Mouse (Mus musculus): ENCODE data around the gene Olfr933. TPM values are rescaled to one million over a fixed set of nuclear protein-coding genes. Genes with fewer than 3 reads are reported as not detected.
A peak's percentile ranks its signal among the peaks of the same experiment; 100 is the strongest.

Gene Olfr933
- not detected for polyA plus RNA-seq (2012; fragmentation: generic; extraction: Trizol)

DNA sequence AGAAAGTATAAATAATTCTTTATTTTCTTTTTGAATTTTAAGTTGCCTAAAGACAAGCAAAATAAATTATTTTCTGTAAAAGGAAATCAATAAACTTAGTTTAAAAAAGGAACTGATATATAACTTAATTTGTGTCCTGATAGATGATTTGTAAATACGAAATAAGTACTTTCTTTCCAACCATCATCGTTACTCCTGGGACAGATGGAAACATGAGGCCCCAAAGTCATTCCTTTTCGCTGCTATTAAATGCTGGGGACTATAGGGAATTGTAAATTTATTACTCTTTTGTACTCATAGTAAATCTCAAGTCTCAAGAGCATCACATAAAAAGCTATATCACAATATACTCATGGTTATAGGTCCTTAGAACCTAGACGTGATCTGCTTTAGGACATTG lies at the start of gene Olfr933:
TSS of gene Olfr933 (plus strand) at position 301 of the 400 bp plus-strand sequence.
- no peak within 1 kb of the TSS for H3K4me3 ChIP-seq
- no peaks in the 10 kb centered on the region for H3K27me3 ChIP-seq (ENCODE audit: control insufficient read depth, insufficient read depth, insufficient read length)
- no peak within 1 kb of the TSS for H3ac ChIP-seq (ENCODE audit: control insufficient read depth, insufficient read length)
- no peak within 1 kb of the TSS for H3K4me2 ChIP-seq (ENCODE audit: low read depth)
- H3K36me3 ChIP-seq (ENCODE audit: control insufficient read depth, insufficient read depth), result no peaks in the 10 kb centered on the region
- TF ChIP-seq MYOG (IDR thresholded peaks at IDR 0.05; ENCODE audit: control insufficient read depth in 1 of 3, insufficient read depth in 1 of 3, insufficient read length in 2 of 3, low read depth in 2 of 3), result no peak
- no peak for TF ChIP-seq TCF12 (IDR thresholded peaks at IDR 0.05; ENCODE audit: insufficient read depth, poor library complexity, severe bottlenecking)
- no peak for TF ChIP-seq CEBPB (IDR thresholded peaks at IDR 0.05; ENCODE audit: insufficient read depth, poor library complexity, severe bottlenecking)
- TF ChIP-seq POLR2A (IDR thresholded peaks at IDR 0.05; ENCODE audit: insufficient read length, low read depth), result no peak
- no peak for TF ChIP-seq REST (IDR thresholded peaks at IDR 0.05; ENCODE audit: insufficient read depth, insufficient read length)
- no peak for TF ChIP-seq MYOD1 (IDR thresholded peaks at IDR 0.05; ENCODE audit: control insufficient read depth in 1 of 3, insufficient read length in 2 of 3, low read depth in 2 of 3)
- no peak for TF ChIP-seq MAX (IDR thresholded peaks at IDR 0.05; ENCODE audit: low read depth)
- no peaks in the 10 kb centered on the region for H3K79me2 ChIP-seq (ENCODE audit: control insufficient read depth, insufficient read depth)

- no peaks in the 10 kb centered on the region for H3K36me3 ChIP-seq (ENCODE audit: control insufficient read depth, insufficient read depth)
- no peak within 1 kb of the TSS for H3K4me3 ChIP-seq
- H3K4me2 ChIP-seq (ENCODE audit: low read depth), result no peak within 1 kb of the TSS
- H3K79me2 ChIP-seq (ENCODE audit: control insufficient read depth, insufficient read depth), result no peaks in the 10 kb centered on the region
- TF ChIP-seq TCF3 (IDR thresholded peaks at IDR 0.05; ENCODE audit: insufficient read length, low read depth), result no peak
- no peak for TF ChIP-seq TCF12 (IDR thresholded peaks at IDR 0.05; ENCODE audit: insufficient read depth, poor library complexity, severe bottlenecking)
- no peak for TF ChIP-seq USF1 (IDR thresholded peaks at IDR 0.05; ENCODE audit: low read depth)
- TF ChIP-seq MYOD1 (IDR thresholded peaks at IDR 0.05; ENCODE audit: control insufficient read depth in 1 of 3, insufficient read length in 2 of 3, low read depth in 2 of 3), result no peak
- TF ChIP-seq POLR2AphosphoS2 (IDR thresholded peaks at IDR 0.05; ENCODE audit: insufficient read length, low read depth), result no peak
- TF ChIP-seq MAX (IDR thresholded peaks at IDR 0.05; ENCODE audit: low read depth), result no peak
- TF ChIP-seq POLR2A (IDR thresholded peaks at IDR 0.05; ENCODE audit: insufficient read length, low read depth), result no peak
- TF ChIP-seq REST (IDR thresholded peaks at IDR 0.05; ENCODE audit: insufficient read depth, insufficient read length), result no peak
- TF ChIP-seq CEBPB (IDR thresholded peaks at IDR 0.05; ENCODE audit: insufficient read depth, poor library complexity, severe bottlenecking), result no peak
- no peak for TF ChIP-seq E2F4 (IDR thresholded peaks at IDR 0.05; ENCODE audit: insufficient read depth)
- no peak for TF ChIP-seq MYOG (IDR thresholded peaks at IDR 0.05; ENCODE audit: control insufficient read depth in 1 of 3, insufficient read depth in 1 of 3, insufficient read length in 2 of 3, low read depth in 2 of 3)
- no peak for TF ChIP-seq SRF (IDR thresholded peaks at IDR 0.05; ENCODE audit: control insufficient read depth, insufficient read length, low read depth)
- H3ac ChIP-seq (ENCODE audit: control insufficient read depth, insufficient read length), result no peak within 1 kb of the TSS
- no peaks in the 10 kb centered on the region for H3K27me3 ChIP-seq (ENCODE audit: control insufficient read depth, insufficient read depth, insufficient read length)
These were observed 42.6 kb upstream of the Olfr933 start, which contains the start of gene Olfr930 for GRCm38 (mm10) chr9:38929509-38929908. Gene Olfr930, plus strand, starts transcription at chr9:38929809.

DNA sequence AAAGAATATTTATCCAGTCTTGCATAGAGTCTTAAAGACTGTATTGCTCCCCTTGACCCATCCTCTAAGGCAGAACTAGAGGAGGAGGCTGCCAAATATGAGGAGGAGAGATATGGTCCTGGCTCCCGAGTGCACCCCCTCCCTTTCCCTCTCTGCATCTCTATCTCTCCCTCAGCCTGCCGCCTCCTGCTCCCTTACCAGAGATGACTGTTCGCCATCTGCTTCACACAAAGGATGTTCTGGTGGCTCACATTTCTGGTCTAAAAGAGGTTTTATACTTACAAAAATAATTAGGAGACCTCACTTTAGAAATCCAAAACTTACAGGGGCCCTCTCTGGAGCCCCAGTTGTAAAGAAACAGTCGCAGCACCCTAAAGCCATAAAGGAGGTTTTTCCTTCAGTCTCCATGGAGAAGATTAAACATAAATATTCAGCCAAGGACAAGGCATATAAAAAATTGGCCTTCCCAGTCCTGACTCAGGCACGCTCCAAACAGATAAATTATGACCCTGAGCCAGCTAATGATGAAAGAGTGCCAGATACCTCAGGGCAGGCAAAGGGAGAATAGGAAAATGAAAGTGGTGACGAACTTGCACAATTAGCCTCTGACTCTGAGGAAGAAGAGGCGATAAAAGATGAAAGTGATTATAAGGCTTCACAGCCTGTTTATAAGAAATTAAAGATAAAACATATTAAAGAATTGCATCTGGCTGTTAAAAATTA lies 18.6 kb upstream of the Olfr933 start:
- Histone ChIP-seq H3K36me3 (ENCODE audit: control insufficient read depth, insufficient read depth) (no peaks in the 10 kb centered on the region), H3K4me2 (ENCODE audit: low read depth) (peak overlapping the region; percentile 73), H3ac (ENCODE audit: control insufficient read depth, insufficient read length) (no peak overlapping the region), H3K27me3 (ENCODE audit: control insufficient read depth, insufficient read depth, insufficient read length) (no peaks in the 10 kb centered on the region), H3K4me3 (peak overlapping the region; percentile 8), H3K79me2 (ENCODE audit: control insufficient read depth, insufficient read depth) (no peaks in the 10 kb centered on the region)
- TF ChIP-seq MYOG (IDR thresholded peaks at IDR 0.05; ENCODE audit: control insufficient read depth in 1 of 3, insufficient read depth in 1 of 3, insufficient read length in 2 of 3, low read depth in 2 of 3), result no peak
- 0 out of 2 replicates have a peak, but pooled peaks have one; percentile 12 for TF ChIP-seq CEBPB (IDR thresholded peaks at IDR 0.05; ENCODE audit: insufficient read depth, poor library complexity, severe bottlenecking)

DNA sequence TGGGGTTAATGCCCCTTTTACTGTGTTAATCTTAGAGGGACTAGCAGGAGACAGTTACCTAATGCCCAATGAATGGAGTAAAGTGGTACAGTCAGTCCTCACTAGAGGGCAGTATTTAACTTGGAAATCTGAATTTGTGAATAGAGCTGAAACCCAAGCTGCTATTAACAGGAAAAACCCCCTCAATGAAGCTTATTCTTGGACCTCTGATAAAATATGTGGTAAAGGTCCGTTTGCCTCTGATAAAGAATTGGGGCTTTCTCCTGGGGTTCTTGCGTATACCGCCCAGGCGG lies 18.0 kb upstream of the Olfr933 start:
- Histone ChIP-seq H3K27me3 (ENCODE audit: control insufficient read depth, insufficient read depth, insufficient read length) (no peaks in the 10 kb centered on the region), H3K4me3 (peak overlapping the region; percentile 8), H3ac (ENCODE audit: control insufficient read depth, insufficient read length) (no peak overlapping the region), H3K36me3 (ENCODE audit: control insufficient read depth, insufficient read depth) (no peaks in the 10 kb centered on the region), H3K79me2 (ENCODE audit: control insufficient read depth, insufficient read depth) (no peaks in the 10 kb centered on the region), H3K4me2 (ENCODE audit: low read depth) (peak overlapping the region; percentile 73)
- TF ChIP-seq TCF3 (IDR thresholded peaks at IDR 0.05; ENCODE audit: insufficient read length, low read depth) (no peak), POLR2AphosphoS2 (IDR thresholded peaks at IDR 0.05; ENCODE audit: insufficient read length, low read depth) (no peak), MYOG (IDR thresholded peaks at IDR 0.05; ENCODE audit: control insufficient read depth in 1 of 3, insufficient read depth in 1 of 3, insufficient read length in 2 of 3, low read depth in 2 of 3) (no peak), MYOD1 (IDR thresholded peaks at IDR 0.05; ENCODE audit: control insufficient read depth in 1 of 3, insufficient read length in 2 of 3, low read depth in 2 of 3) (no peak), MAX (IDR thresholded peaks at IDR 0.05; ENCODE audit: low read depth) (no peak), POLR2A (IDR thresholded peaks at IDR 0.05; ENCODE audit: insufficient read length, low read depth) (no peak), TCF12 (IDR thresholded peaks at IDR 0.05; ENCODE audit: insufficient read depth, poor library complexity, severe bottlenecking) (no peak), USF1 (IDR thresholded peaks at IDR 0.05; ENCODE audit: low read depth) (no peak), CEBPB (IDR thresholded peaks at IDR 0.05; ENCODE audit: insufficient read depth, poor library complexity, severe bottlenecking) (no peak), REST (IDR thresholded peaks at IDR 0.05; ENCODE audit: insufficient read depth, insufficient read length) (no peak), SRF (IDR thresholded peaks at IDR 0.05; ENCODE audit: control insufficient read depth, insufficient read length, low read depth) (no peak), E2F4 (IDR thresholded peaks at IDR 0.05; ENCODE audit: insufficient read depth) (no peak)

DNA sequence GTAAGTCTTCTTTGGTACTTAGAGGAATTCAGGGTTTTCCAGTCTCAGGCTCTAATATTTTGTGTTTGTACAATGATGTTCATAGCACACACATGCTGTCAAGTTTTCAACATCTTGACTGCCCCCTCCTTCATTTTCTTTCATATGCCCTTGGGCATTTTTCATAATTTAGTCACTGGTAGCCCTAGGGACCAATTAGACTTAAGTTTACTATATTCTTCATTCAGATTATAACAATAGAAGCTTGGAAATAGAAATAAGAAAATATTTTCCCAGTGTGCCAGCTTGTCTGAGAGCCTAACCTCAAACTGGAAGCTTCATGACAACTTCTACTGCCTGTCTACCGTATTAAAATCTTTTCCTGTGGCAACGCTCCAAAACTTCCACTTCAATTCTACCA lies 16.1 kb downstream of the Olfr933 start, which contains the start of gene Olfr934:
TSS of gene Olfr934 (minus strand) at position 101 of the 400 bp plus-strand sequence.
- Histone ChIP-seq H3K79me2 (ENCODE audit: control insufficient read depth, insufficient read depth) (no peaks in the 10 kb centered on the region), H3K36me3 (ENCODE audit: control insufficient read depth, insufficient read depth) (no peaks in the 10 kb centered on the region), H3ac (ENCODE audit: control insufficient read depth, insufficient read length) (no peak within 1 kb of the TSS), H3K4me3 (no peak within 1 kb of the TSS), H3K27me3 (ENCODE audit: control insufficient read depth, insufficient read depth, insufficient read length) (no peaks in the 10 kb centered on the region), H3K4me2 (ENCODE audit: low read depth) (no peak within 1 kb of the TSS)
- TF ChIP-seq POLR2AphosphoS2 (IDR thresholded peaks at IDR 0.05; ENCODE audit: insufficient read length, low read depth), result no peak
- no peak for TF ChIP-seq MYOD1 (IDR thresholded peaks at IDR 0.05; ENCODE audit: control insufficient read depth in 1 of 3, insufficient read length in 2 of 3, low read depth in 2 of 3)
- TF ChIP-seq CEBPB (IDR thresholded peaks at IDR 0.05; ENCODE audit: insufficient read depth, poor library complexity, severe bottlenecking), result no peak
- TF ChIP-seq REST (IDR thresholded peaks at IDR 0.05; ENCODE audit: insufficient read depth, insufficient read length), result no peak
- TF ChIP-seq POLR2A (IDR thresholded peaks at IDR 0.05; ENCODE audit: insufficient read length, low read depth), result no peak
- TF ChIP-seq E2F4 (IDR thresholded peaks at IDR 0.05; ENCODE audit: insufficient read depth), result no peak
- no peak for TF ChIP-seq TCF3 (IDR thresholded peaks at IDR 0.05; ENCODE audit: insufficient read length, low read depth)
- no peak for TF ChIP-seq SRF (IDR thresholded peaks at IDR 0.05; ENCODE audit: control insufficient read depth, insufficient read length, low read depth)
- no peak for TF ChIP-seq USF1 (IDR thresholded peaks at IDR 0.05; ENCODE audit: low read depth)
- no peak for TF ChIP-seq MYOG (IDR thresholded peaks at IDR 0.05; ENCODE audit: control insufficient read depth in 1 of 3, insufficient read depth in 1 of 3, insufficient read length in 2 of 3, low read depth in 2 of 3)
- no peak for TF ChIP-seq TCF12 (IDR thresholded peaks at IDR 0.05; ENCODE audit: insufficient read depth, poor library complexity, severe bottlenecking)
- no peak for TF ChIP-seq MAX (IDR thresholded peaks at IDR 0.05; ENCODE audit: low read depth)

All from myocyte (in vitro differentiated cells).